Mouse (Mus musculus) forebrain, embryonic 10.5 days (tissue): ENCODE measurements around the gene Vasn. TPM values are rescaled to one million over a fixed set of nuclear protein-coding genes. Genes with fewer than 3 reads are reported as not detected.
"Not testable (repeated sequence)": the region's sequence is repeated elsewhere in the genome, so short reads cannot be mapped to it uniquely, and the experiment has no call there.

Source experiments
- DNase-seq: peaks from one replicate; pipeline ENCODE4 v3.0.0-alpha.2; 2017; ENCODE audit warnings: low spot score; ENCODE audit errors: extremely low spot score
- H3K27ac ChIP-seq: fragments of 300-500 bp; sonication (generic); 2 replicates; pipeline ENCODE4 v1.5.1; 2016; ENCODE audit warnings: mild to moderate bottlenecking
- H3K27me3 ChIP-seq: fragments of 300-500 bp; sonication (generic); 2 replicates; pipeline ENCODE4 v1.6.1; 2016; ENCODE audit warnings: mild to moderate bottlenecking; ENCODE audit not compliant: poor library complexity, severe bottlenecking
- H3K36me3 ChIP-seq: fragments of 300-500 bp; sonication (generic); replicated peaks from 2 replicates; pipeline ENCODE4 v1.6.1; 2016; ENCODE audit warnings: mild to moderate bottlenecking, moderate library complexity
- H3K4me1 ChIP-seq: fragments of 300-500 bp; sonication (generic); 2 replicates; pipeline ENCODE4 v1.6.1; 2016
- H3K4me3 ChIP-seq: fragments of 300-500 bp; sonication (generic); 2 replicates; pipeline ENCODE4 v1.5.1; 2016; ENCODE audit warnings: mild to moderate bottlenecking, moderate library complexity
- H3K9me3 ChIP-seq: fragments of 300-500 bp; sonication (generic); 2 replicates; pipeline ENCODE4 v1.6.1; 2016; ENCODE audit warnings: mild to moderate bottlenecking, moderate library complexity
- WGBS: fragments of 180-500 bp; shearing (Covaris S2); methylation state at CpG from one replicate; pipeline ENCODE4 v1.1.7; 2016; 5-methylcytosine and 5-hydroxymethylcytosine counted together
- polyA plus RNA-seq: library from polyadenylated mRNA; unstranded; fragments of >200 nt; fragmentation: Nextera tagmentation; extraction: Ambion mirVana; gene quantifications from 2 replicates; pipeline ENCODE4 v1.2.1, GENCODE M21; 2016

Vasn gene
- polyA plus RNA-seq, 1 experiment from 2014 or later = 9.2 TPM

GRCm38 (mm10) chr16:4665726-4666125, 26.0 kb downstream of the Vasn start:
- Histone ChIP-seq H3K4me1 (no peaks in the 10 kb centered on the region), H3K4me3 (no peak overlapping the region), H3K27me3 (no peaks in the 10 kb centered on the region), H3K36me3 (peaks cover 66% of the 10 kb centered on the region), H3K9me3 (no peaks in the 10 kb centered on the region), H3K27ac (no peak overlapping the region)
- no peak for DNase-seq
- 94% methylated on average over 2 of the region's 2 CpGs for WGBS

- 28% methylated on average over 3 of the region's 3 CpGs for WGBS
- Histone ChIP-seq H3K36me3 (peaks cover 55% of the 10 kb centered on the region), H3K9me3 (no peaks in the 10 kb centered on the region), H3K4me3 (no peak overlapping the region), H3K27me3 (no peaks in the 10 kb centered on the region), H3K27ac (peak overlapping the region; percentile 54; the same call in 1 of the 2 replicates), H3K4me1 (no peaks in the 10 kb centered on the region)
- DNase-seq = peak; percentile 83
Measured at GRCm38 (mm10) chr16:4667190-4667808, 27.6 kb downstream of the Vasn start.

DNA sequence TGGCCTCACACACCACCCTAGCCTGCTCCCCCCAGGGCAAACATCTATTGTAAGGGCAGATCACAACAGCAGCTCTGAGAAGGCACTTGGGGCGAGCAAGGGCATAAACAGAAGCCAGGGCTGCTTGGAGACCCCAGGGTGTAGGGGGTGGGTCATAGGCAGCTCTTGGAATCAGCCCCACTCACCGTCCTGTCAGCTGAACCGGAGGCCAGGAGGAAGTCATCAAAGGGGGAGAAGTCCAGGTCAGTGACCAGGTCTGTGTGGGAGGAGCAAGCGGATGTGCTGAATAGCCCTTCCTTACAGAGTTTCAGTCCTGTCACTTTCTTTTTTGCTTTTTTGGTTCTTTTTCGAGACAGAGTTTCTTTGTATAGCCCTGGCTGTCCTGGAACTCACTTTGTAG, 30.6 kb downstream of the Vasn start:
- no peak overlapping the region for H3K27ac ChIP-seq
- H3K9me3 ChIP-seq = no peaks in the 10 kb centered on the region
- H3K36me3 ChIP-seq = peaks cover 64% of the 10 kb centered on the region
- no peak for DNase-seq
- H3K4me1 ChIP-seq = no peaks in the 10 kb centered on the region
- no peaks in the 10 kb centered on the region for H3K27me3 ChIP-seq
- H3K4me3 ChIP-seq = no peak overlapping the region
- WGBS = 85% methylated on average over 5 of the region's 5 CpGs

DNA sequence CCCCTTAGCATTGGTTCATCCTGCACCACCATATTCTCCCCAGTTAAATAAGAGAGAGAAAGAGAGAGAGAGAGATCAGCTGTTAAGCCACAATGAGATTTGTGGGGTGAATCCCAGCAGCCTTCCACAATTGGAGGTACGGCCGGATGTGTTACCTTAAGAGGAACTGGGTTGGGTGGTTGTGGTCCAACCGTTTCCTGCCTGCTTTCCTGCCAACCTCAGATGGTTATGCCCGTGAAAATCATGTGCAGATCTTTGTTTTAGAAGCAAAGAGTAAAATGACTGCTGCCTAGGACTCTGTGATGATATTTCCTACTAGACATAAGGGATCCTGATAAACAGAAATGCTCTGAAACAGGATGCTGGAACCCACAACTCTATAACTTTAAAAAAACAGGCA, 34.4 kb downstream of the Vasn start:
- Histone ChIP-seq H3K36me3 (peaks cover 46% of the 10 kb centered on the region), H3K4me1 (peaks cover 9% of the 10 kb centered on the region), H3K27me3 (no peaks in the 10 kb centered on the region), H3K27ac (no peak overlapping the region), H3K9me3 (no peaks in the 10 kb centered on the region), H3K4me3 (no peak overlapping the region)
- no peak for DNase-seq
- WGBS = 88% methylated on average over 4 of the region's 4 CpGs

GRCm38 (mm10) chr16:4676836-4677235, 37.1 kb downstream of the Vasn start:
- H3K27me3 ChIP-seq = no peaks in the 10 kb centered on the region
- H3K36me3 ChIP-seq = peaks cover 34% of the 10 kb centered on the region
- H3K9me3 ChIP-seq = no peaks in the 10 kb centered on the region
- WGBS = 94% methylated on average over 5 of the region's 5 CpGs
- no peak for DNase-seq
- no peak overlapping the region for H3K4me3 ChIP-seq
- peaks cover 19% of the 10 kb centered on the region for H3K4me1 ChIP-seq
- H3K27ac ChIP-seq = no peak overlapping the region

- H3K27me3 ChIP-seq = no peaks in the 10 kb centered on the region
- peaks cover 24% of the 10 kb centered on the region for H3K4me1 ChIP-seq
- H3K36me3 ChIP-seq = peaks cover 34% of the 10 kb centered on the region
- H3K4me3 ChIP-seq = no peak overlapping the region; the same call in 1 of the 2 replicates
- DNase-seq = no peak
- H3K9me3 ChIP-seq = no peaks in the 10 kb centered on the region
- no peak overlapping the region for H3K27ac ChIP-seq
- WGBS = 87% methylated on average over 5 of the region's 5 CpGs
Measured at GRCm38 (mm10) chr16:4678080-4678479, 38.3 kb downstream of the Vasn start.

- Histone ChIP-seq H3K36me3 (peaks cover 22% of the 10 kb centered on the region), H3K27me3 (no peaks in the 10 kb centered on the region), H3K27ac (peak within 1 kb of the TSS; percentile 81), H3K4me1 (peaks cover 28% of the 10 kb centered on the region), H3K4me3 (peak within 1 kb of the TSS; percentile 76), H3K9me3 (no peaks in the 10 kb centered on the region)
- DNase-seq = peak; percentile 93
- WGBS = under 1% methylated on average over 47 of the region's 47 CpGs
Measured at GRCm38 (mm10) chr16:4679121-4680018, 39.6 kb downstream of the Vasn start, which contains the start of gene Coro7. Gene Coro7 (minus strand): TSS chr16:4679777.

GRCm38 (mm10) chr16:4680922-4681455, 41.2 kb downstream of the Vasn start:
- H3K9me3 ChIP-seq, DNase-seq, H3K4me3 ChIP-seq, H3K27me3 ChIP-seq, H3K27ac ChIP-seq, H3K36me3 ChIP-seq: not testable (repeated sequence)
- WGBS = 81% methylated on average over 3 of the region's 3 CpGs
- peaks cover 41% of the 10 kb centered on the region for H3K4me1 ChIP-seq

- Histone ChIP-seq H3K9me3 (no peaks in the 10 kb centered on the region), H3K4me1 (peaks cover 41% of the 10 kb centered on the region), H3K36me3 (peaks cover 11% of the 10 kb centered on the region), H3K27me3 (no peaks in the 10 kb centered on the region), H3K27ac (peak overlapping the region; percentile 90; the same call in 1 of the 2 replicates), H3K4me3 (peak overlapping the region; percentile 81)
- DNase-seq = no peak
- 83% methylated on average over 4 of the region's 4 CpGs for WGBS
Measured at GRCm38 (mm10) chr16:4682628-4683179, 43.0 kb downstream of the Vasn start.

DNA sequence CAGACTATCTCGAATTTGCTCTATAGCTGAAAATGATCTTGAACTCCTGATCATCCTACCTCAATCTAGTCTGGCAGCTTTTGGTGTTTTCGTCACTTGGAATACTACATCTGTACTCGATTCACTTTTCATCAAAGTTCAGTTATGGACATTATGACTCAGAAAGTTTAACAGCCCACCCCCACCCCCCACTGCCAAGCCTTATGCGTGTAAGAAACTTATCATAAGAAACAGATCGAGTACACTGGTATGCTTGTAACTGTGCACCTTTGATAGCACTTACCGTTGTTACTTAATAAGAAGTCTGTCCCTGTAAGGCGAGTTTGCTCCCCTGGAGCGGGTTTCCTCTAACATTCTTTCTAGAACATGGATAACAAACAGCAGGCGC, 43.4 kb downstream of the Vasn start:
- H3K27me3 ChIP-seq = no peaks in the 10 kb centered on the region
- no peaks in the 10 kb centered on the region for H3K9me3 ChIP-seq
- DNase-seq = no peak
- peak overlapping the region; percentile 81 for H3K4me3 ChIP-seq
- peak overlapping the region; percentile 90 for H3K27ac ChIP-seq
- WGBS = 35% methylated on average over 9 of the region's 9 CpGs
- H3K36me3 ChIP-seq = peaks cover 15% of the 10 kb centered on the region
- H3K4me1 ChIP-seq = peaks cover 41% of the 10 kb centered on the region

- under 1% methylated on average over 54 of the region's 54 CpGs for WGBS
- Histone ChIP-seq H3K36me3 (peaks cover 20% of the 10 kb centered on the region), H3K27ac (peak overlapping the region; percentile 90), H3K27me3 (no peaks in the 10 kb centered on the region), H3K9me3 (no peaks in the 10 kb centered on the region), H3K4me3 (peak overlapping the region; percentile 81), H3K4me1 (peaks cover 34% of the 10 kb centered on the region)
- DNase-seq = peak; percentile 93
Measured at GRCm38 (mm10) chr16:4683581-4684456, 44.1 kb downstream of the Vasn start.

- DNase-seq = no peak
- Histone ChIP-seq H3K27me3 (no peaks in the 10 kb centered on the region), H3K27ac (peak overlapping the region; percentile 90), H3K36me3 (peaks cover 26% of the 10 kb centered on the region), H3K4me3 (peak overlapping the region; percentile 81), H3K4me1 (peaks cover 28% of the 10 kb centered on the region), H3K9me3 (no peaks in the 10 kb centered on the region; the same call in 1 of the 2 replicates)
- 2% methylated on average over 9 of the region's 9 CpGs for WGBS
Measured at GRCm38 (mm10) chr16:4684457-4684791, 44.7 kb downstream of the Vasn start.
